Mouse (Mus musculus) kidney, adult 2 months (tissue): ENCODE measurements at regions not wholly inside any gene's neighbourhood (a gene's known extent, or its start where the extent isn't known, plus 50 kb on each side); places are given as distances from the start of the nearest gene placed in this dataset.

Experiments
- DNase-seq: peaks from one replicate; pipeline ENCODE4 v3.0.0; 2021
- H3K27ac ChIP-seq: fragments of 200-500 bp; 2 replicates; pipeline ENCODE4 v1.5.1; 2012; ENCODE audit warnings: low read depth, low read length, control low read depth, inconsistent platforms; ENCODE audit not compliant: insufficient read depth
- H3K27me3 ChIP-seq: fragments of 200-500 bp; replicated peaks from 2 replicates; pipeline ENCODE4 v1.6.1; 2012; ENCODE audit warnings: mild to moderate bottlenecking, moderate library complexity, low read length, inconsistent platforms; ENCODE audit not compliant: control insufficient read depth, insufficient read depth
- H3K36me3 ChIP-seq: fragments of 200-500 bp; 2 replicates; pipeline ENCODE4 v1.6.1; 2012; ENCODE audit warnings: mild to moderate bottlenecking, moderate library complexity, low read length, inconsistent platforms; ENCODE audit not compliant: control insufficient read depth, insufficient read depth
- H3K4me1 ChIP-seq: fragments of 200-500 bp; 2 replicates; pipeline ENCODE4 v1.6.1; 2011; ENCODE audit warnings: low read length; ENCODE audit not compliant: control insufficient read depth, insufficient read depth
- H3K4me3 ChIP-seq: fragments of 200-500 bp; 2 replicates; pipeline ENCODE4 v1.5.1; 2011; ENCODE audit warnings: mild to moderate bottlenecking, low read depth, low read length, control low read depth; ENCODE audit not compliant: insufficient read depth
- CTCF ChIP-seq: fragments of 200-500 bp; conservative IDR thresholded peaks from 2 replicates; pipeline ENCODE4 v1.5.1; 2011; ENCODE audit warnings: low read depth, mild to moderate bottlenecking, control low read depth, low read length, moderate library complexity, mixed read lengths; ENCODE audit not compliant: insufficient read depth, insufficient read length
- POLR2A ChIP-seq: fragments of 200-500 bp; IDR thresholded peaks from one replicate; pipeline ENCODE4 v1.6.1; 2011; ENCODE audit warnings: low read depth, low read length, control low read depth
- WGBS: fragments of 180-500 bp; shearing (Covaris S2); methylation state at CpG from one replicate; pipeline ENCODE4 v1.1.7; 2018; 5-methylcytosine and 5-hydroxymethylcytosine counted together

DNA sequence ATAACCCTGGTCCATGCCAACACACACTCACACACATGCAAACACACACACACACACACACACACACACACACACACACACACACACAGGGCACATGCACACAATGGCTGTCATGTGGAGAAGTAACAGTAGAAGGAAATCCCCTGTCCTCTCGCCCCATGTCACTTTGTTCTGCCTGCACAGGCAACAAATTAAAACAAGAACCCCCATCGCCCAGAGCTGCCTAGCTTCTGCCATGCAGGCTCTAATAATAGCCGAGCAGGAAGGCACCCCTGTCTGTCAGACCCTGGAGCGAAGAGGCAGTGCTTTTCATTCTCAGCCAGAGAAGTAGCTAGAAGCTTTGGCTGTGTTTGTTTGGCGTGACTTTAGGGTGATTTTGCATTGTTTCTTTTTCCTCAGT, 70.9 kb downstream of the Gm4791 start:
- Histone ChIP-seq H3K36me3 (no peaks in the 10 kb centered on the region), H3K27ac (no peak overlapping the region), H3K4me1 (no peaks in the 10 kb centered on the region), H3K4me3 (no peak overlapping the region), H3K27me3 (no peaks in the 10 kb centered on the region)
- 42% methylated on average over 5 of the region's 5 CpGs for WGBS
- TF ChIP-seq POLR2A (no peak), CTCF (no peak)
- DNase-seq, result no peak

DNA sequence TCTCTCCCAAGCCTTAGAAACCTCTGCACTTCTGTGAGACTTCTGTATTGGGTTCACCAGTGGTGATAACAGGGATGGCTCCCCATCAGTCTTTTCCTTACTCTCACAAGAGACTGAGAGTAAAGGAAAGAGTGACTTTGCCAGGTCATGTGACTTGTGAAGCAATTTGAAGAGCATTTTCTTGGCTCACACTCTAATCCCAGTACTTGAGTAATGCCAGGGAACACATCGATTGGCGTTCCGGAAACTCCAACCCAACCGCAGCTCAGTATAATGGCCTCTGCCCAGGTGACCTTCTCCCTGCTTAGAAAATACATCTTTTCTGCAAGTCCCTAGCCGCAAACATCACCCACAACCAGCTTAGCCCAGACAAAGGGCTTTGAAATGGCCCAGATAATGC, 72.4 kb downstream of the Gm4791 start:
- no peak for DNase-seq
- Histone ChIP-seq H3K4me3 (no peak overlapping the region), H3K27ac (no peak overlapping the region), H3K36me3 (no peaks in the 10 kb centered on the region), H3K27me3 (no peaks in the 10 kb centered on the region), H3K4me1 (no peaks in the 10 kb centered on the region)
- WGBS, result 90% methylated on average over 5 of the region's 5 CpGs
- TF ChIP-seq POLR2A (no peak), CTCF (no peak)

GRCm38 (mm10) chr9:47076946-47077345, 78.4 kb downstream of the Gm4791 start:
- Histone ChIP-seq H3K27me3 (no peaks in the 10 kb centered on the region), H3K27ac (no peak overlapping the region), H3K4me3 (no peak overlapping the region), H3K36me3 (no peaks in the 10 kb centered on the region), H3K4me1 (no peaks in the 10 kb centered on the region)
- 33% methylated on average over 6 of the region's 6 CpGs for WGBS
- DNase-seq, result no peak
- no peak for TF ChIP-seq CTCF
- TF ChIP-seq POLR2A, result no peak

DNA sequence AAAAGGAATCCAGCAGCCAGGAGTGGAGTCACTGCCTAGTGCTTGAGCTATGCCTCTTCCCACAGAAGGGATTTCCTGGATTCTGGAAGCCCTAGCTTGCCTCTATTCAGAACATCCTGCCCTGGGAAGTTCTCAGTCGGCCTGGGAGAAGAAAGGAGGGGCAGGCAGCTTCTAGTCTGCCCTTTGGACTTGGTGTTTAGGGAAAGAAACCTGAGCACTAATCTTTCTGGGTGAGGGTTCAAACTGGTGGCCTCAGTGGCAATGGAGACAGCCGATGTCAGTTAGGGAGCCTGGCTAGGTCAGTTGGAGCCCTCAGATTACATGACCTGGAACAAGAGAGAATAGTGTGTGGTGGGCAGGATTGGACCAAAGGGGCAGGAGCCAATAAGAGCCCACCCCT, 78.9 kb downstream of the Gm4791 start:
- no peak overlapping the region for H3K4me3 ChIP-seq
- no peaks in the 10 kb centered on the region for H3K36me3 ChIP-seq
- TF ChIP-seq CTCF (no peak), POLR2A (no peak)
- H3K4me1 ChIP-seq, result no peaks in the 10 kb centered on the region
- no peak overlapping the region for H3K27ac ChIP-seq
- WGBS, result 12% methylated on average over 2 of the region's 2 CpGs
- peak; percentile 1 for DNase-seq
- H3K27me3 ChIP-seq, result no peaks in the 10 kb centered on the region

- DNase-seq, result no peak
- Histone ChIP-seq H3K36me3 (no peaks in the 10 kb centered on the region), H3K27me3 (no peaks in the 10 kb centered on the region), H3K27ac (no peak overlapping the region), H3K4me1 (no peaks in the 10 kb centered on the region), H3K4me3 (no peak overlapping the region)
- 88% methylated on average over 3 of the region's 3 CpGs for WGBS
- no peak for TF ChIP-seq CTCF
- TF ChIP-seq POLR2A, result no peak
Observed at GRCm38 (mm10) chr9:47077945-47078344, 79.4 kb downstream of the Gm4791 start.

DNA sequence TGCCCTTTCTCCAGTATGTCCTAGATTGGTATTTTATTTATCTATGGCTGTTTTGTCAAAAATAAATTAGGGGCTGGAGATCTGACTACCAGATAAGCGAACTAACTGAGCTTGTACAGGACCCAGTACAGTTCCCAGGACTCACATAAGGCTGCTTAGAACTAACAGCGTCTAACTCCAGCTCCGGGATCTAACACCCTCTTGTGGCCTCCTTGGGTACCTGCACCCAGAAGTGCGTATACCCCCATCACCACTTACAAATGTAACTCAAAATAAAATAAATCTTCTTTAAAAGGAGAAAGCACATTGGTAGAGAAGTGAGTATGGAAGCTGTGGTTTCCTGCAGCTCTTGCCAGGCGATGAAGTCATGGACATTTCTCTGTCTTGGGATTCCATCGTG, 82.9 kb downstream of the Gm4791 start:
- no peak for TF ChIP-seq POLR2A
- TF ChIP-seq CTCF, result no peak
- Histone ChIP-seq H3K4me3 (no peak overlapping the region), H3K27me3 (no peaks in the 10 kb centered on the region), H3K27ac (no peak overlapping the region), H3K36me3 (no peaks in the 10 kb centered on the region), H3K4me1 (no peaks in the 10 kb centered on the region)
- 97% methylated on average over 6 of the region's 6 CpGs for WGBS
- no peak for DNase-seq

DNA sequence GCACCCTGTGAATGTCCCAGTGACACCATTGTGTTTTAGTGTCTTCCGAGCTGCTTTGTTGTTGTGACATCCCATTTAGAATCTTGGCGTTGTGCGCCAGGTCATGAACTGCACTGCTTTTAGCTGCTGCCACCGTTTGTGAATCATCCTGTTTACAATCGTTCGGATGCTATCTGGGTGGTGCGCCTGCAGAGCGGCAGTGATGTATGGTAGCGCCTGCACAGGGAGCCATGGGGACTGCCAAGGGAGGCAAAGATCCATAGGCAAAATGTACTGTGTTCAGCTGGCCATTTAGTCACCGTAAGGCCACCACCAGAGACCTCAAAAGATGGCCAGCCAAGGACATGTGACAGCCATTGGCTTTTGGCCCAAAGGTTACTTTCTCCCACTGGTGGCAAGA, 93.3 kb downstream of the Gm4791 start:
- no peak overlapping the region for H3K27ac ChIP-seq
- 67% methylated on average over 10 of the region's 10 CpGs for WGBS

GRCm38 (mm10) chr9:47095656-47096055, 97.1 kb downstream of the Gm4791 start:
- no peaks in the 10 kb centered on the region for H3K27me3 ChIP-seq
- H3K4me1 ChIP-seq, result no peaks in the 10 kb centered on the region
- 95% methylated on average over 4 of the region's 4 CpGs for WGBS
- H3K27ac ChIP-seq, result no peak overlapping the region
- H3K4me3 ChIP-seq, result no peak overlapping the region
- H3K36me3 ChIP-seq, result no peaks in the 10 kb centered on the region
- TF ChIP-seq POLR2A, result no peak
- no peak for TF ChIP-seq CTCF
- DNase-seq, result no peak

More for the DNA sequence above, 93.3 kb downstream of the Gm4791 start:
- DNase-seq, result no peak
- H3K4me3 ChIP-seq, result no peak overlapping the region
- no peaks in the 10 kb centered on the region for H3K4me1 ChIP-seq
- no peaks in the 10 kb centered on the region for H3K27me3 ChIP-seq
- no peak for TF ChIP-seq POLR2A
- TF ChIP-seq CTCF, result no peak
- H3K36me3 ChIP-seq, result no peaks in the 10 kb centered on the region
